Mouse (Mus musculus) lung, postnatal 0 days (tissue): ENCODE measurements around the gene Myo1e. TPM values are rescaled to one million over a fixed set of nuclear protein-coding genes. Genes with fewer than 3 reads are reported as not detected.

Experiments
- ATAC-seq: fragments of 200-750 bp; cut with Nextera tagmentation; 2 replicates; pipeline ENCODE4 v1.8.0; 2017; ENCODE audit warnings: moderate library complexity
- DNase-seq: peaks from one replicate; pipeline ENCODE4 v3.0.0-alpha.2; 2016; ENCODE audit warnings: low spot score
- H3K27ac ChIP-seq: fragments of 300-500 bp; sonication (generic); 2 replicates; pipeline ENCODE4 v1.5.1; 2014; ENCODE audit warnings: antibody characterized with exemption, mild to moderate bottlenecking, low read length, mixed read lengths
- H3K27me3 ChIP-seq: fragments of 300-500 bp; sonication (generic); replicated peaks from 2 replicates; pipeline ENCODE4 v1.6.1; 2014; ENCODE audit warnings: low read length, mixed read lengths; ENCODE audit not compliant: insufficient read depth
- H3K36me3 ChIP-seq: fragments of 300-500 bp; sonication (generic); 2 replicates; pipeline ENCODE4 v1.6.1; 2014; ENCODE audit warnings: low read length, mixed read lengths; ENCODE audit not compliant: insufficient read depth
- H3K4me1 ChIP-seq: fragments of 300-500 bp; sonication (generic); 2 replicates; pipeline ENCODE4 v1.6.1; 2014; ENCODE audit warnings: antibody characterized with exemption, low read depth, low read length, mixed read lengths; ENCODE audit not compliant: insufficient read depth
- H3K4me2 ChIP-seq: fragments of 300-500 bp; sonication (generic); replicated peaks from 2 replicates; pipeline ENCODE4 v1.6.1; 2014; ENCODE audit warnings: low read depth, mild to moderate bottlenecking, low read length, moderate library complexity, mixed read lengths
- H3K4me3 ChIP-seq: fragments of 300-500 bp; sonication (generic); 2 replicates; pipeline ENCODE4 v1.5.1; 2014; ENCODE audit warnings: low read depth, low read length
- H3K9ac ChIP-seq: fragments of 300-500 bp; sonication (generic); replicated peaks from 2 replicates; pipeline ENCODE4 v1.6.1; 2014; ENCODE audit warnings: low read depth, mild to moderate bottlenecking
- H3K9me3 ChIP-seq: fragments of 300-500 bp; sonication (generic); 2 replicates; pipeline ENCODE4 v1.6.1; 2016; ENCODE audit warnings: low read length, mixed read lengths
- CTCF ChIP-seq: IDR thresholded peaks from 2 replicates; pipeline ENCODE4 v1.5.1; 2016; ENCODE audit warnings: antibody characterized with exemption, mild to moderate bottlenecking
- EP300 ChIP-seq: IDR thresholded peaks from 2 replicates; pipeline ENCODE4 v1.6.1; 2016; ENCODE audit warnings: antibody characterized with exemption, mild to moderate bottlenecking, control low read depth
- WGBS: fragments of 180-500 bp; shearing (Covaris S2); extraction: QIAGEN DNeasy Blood & Tissue Kit; methylation state at CpG from one replicate; pipeline ENCODE4 v1.1.7; 2014; 5-methylcytosine and 5-hydroxymethylcytosine counted together
- polyA plus RNA-seq: library from polyadenylated mRNA; unstranded; fragments of >200 nt; fragmentation: Nextera tagmentation; extraction: Ambion mirVana; gene quantifications from 2 replicates; pipeline ENCODE4 v1.2.1, GENCODE M21; 2015

Myo1e gene
- polyA plus RNA-seq, 1 experiment from 2014 or later, result 36.0 TPM

GRCm38 (mm10) chr9:70229823-70230222, 22.7 kb downstream of the Myo1e start:
- H3K27me3 ChIP-seq, result no peaks in the 10 kb centered on the region
- DNase-seq, result peak; percentile 90
- H3K4me1 ChIP-seq, result peaks cover 5% of the 10 kb centered on the region; the same call in 1 of the 2 replicates
- no peak overlapping the region for H3K4me3 ChIP-seq
- no peaks in the 10 kb centered on the region for H3K9me3 ChIP-seq
- no peak overlapping the region for H3K9ac ChIP-seq
- H3K27ac ChIP-seq, result peak overlapping the region; percentile 70; the same call in 1 of the 2 replicates
- 46% methylated on average over 8 of the region's 8 CpGs for WGBS
- H3K4me2 ChIP-seq, result no peak overlapping the region
- peak; percentile 98 for ATAC-seq
- TF ChIP-seq CTCF (no peak; the same call in 1 of the 2 replicates), EP300 (peak; percentile 85)
- H3K36me3 ChIP-seq, result no peaks in the 10 kb centered on the region

DNA sequence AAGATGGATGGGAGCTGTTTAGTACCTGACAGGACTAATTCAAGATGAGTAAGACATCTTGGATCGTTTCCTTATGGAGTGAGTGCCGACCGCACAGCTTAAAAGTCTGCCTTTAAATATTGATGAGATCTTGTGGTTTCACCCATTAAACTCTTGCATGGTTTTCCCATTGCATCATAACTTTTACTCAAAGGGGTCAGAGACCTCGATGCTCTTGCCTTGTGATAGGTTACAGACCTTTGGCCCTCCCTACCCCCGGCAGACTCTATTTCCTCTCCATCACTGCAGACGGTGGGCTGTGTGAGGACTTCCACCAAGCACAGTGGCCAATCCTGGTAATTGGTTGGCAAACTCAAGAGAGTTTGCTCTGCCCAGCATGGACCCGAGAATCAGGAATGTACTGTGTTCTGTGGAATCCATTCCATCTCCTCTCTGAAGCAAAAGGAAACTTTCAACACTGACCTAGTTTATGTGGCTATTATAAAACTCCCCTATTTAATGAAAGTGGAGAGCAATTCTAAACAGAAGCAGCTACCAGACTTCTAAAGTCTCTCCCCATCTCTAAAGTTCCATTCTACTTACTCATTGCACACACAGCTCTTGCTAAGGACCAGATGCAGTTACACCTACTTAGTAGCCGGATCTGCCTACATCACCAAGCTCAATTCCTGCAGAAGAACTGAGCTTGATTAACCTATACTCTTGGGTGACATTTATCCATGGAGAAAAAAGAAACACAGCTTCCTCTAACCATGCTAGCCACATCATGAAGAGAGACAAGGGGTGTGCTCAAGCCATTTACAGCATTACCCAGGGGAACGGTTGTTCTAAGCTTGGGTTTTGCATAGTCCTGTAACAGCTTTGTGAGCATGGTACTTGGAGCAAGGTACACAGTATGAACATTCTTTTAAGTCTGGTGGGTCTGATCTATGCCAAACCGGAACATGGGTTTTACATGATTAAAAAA, 25.2 kb downstream of the Myo1e start:
- H3K4me2 ChIP-seq, result no peak overlapping the region
- ATAC-seq, result no peak
- H3K36me3 ChIP-seq, result no peaks in the 10 kb centered on the region
- no peaks in the 10 kb centered on the region for H3K27me3 ChIP-seq
- H3K27ac ChIP-seq, result no peak overlapping the region; the same call in 1 of the 2 replicates
- peaks cover 15% of the 10 kb centered on the region; the same call in 1 of the 2 replicates for H3K4me1 ChIP-seq
- H3K9ac ChIP-seq, result no peak overlapping the region
- no peak overlapping the region for H3K4me3 ChIP-seq
- H3K9me3 ChIP-seq, result no peaks in the 10 kb centered on the region
- 69% methylated on average over 10 of the region's 10 CpGs for WGBS
- TF ChIP-seq CTCF (no peak), EP300 (no peak)
- no peak for DNase-seq

DNA sequence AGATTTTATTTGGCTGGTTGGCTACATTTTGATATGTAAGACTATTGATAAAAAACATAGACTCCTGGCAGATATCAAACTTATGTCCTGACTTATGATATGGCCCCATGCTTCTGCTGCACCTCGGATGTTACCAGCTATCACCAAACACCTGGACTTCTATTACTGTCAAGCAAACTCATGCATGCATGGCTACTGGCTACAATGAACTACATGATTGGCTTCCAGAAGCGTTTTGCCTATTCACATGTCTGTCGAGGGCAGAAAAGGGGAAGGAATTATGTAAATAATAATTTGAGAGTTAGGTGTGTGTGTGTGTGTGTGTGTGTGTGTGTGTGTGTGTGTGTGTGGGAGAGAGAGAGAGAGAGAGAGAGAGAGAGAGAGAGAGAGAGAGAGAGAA, 30.0 kb downstream of the Myo1e start:
- no peak overlapping the region for H3K9ac ChIP-seq
- peaks cover 44% of the 10 kb centered on the region for H3K4me1 ChIP-seq
- no peak for ATAC-seq
- DNase-seq, result no peak
- H3K36me3 ChIP-seq, result no peaks in the 10 kb centered on the region
- no peak for TF ChIP-seq CTCF
- TF ChIP-seq EP300, result no peak
- H3K4me3 ChIP-seq, result no peak overlapping the region
- H3K27me3 ChIP-seq, result no peaks in the 10 kb centered on the region
- no peak overlapping the region for H3K4me2 ChIP-seq
- no peaks in the 10 kb centered on the region for H3K9me3 ChIP-seq
- H3K27ac ChIP-seq, result no peak overlapping the region
- 24% methylated on average over 3 of the region's 3 CpGs for WGBS

GRCm38 (mm10) chr9:70237561-70237960, 30.4 kb downstream of the Myo1e start:
- no peaks in the 10 kb centered on the region for H3K36me3 ChIP-seq
- H3K4me1 ChIP-seq, result peaks cover 47% of the 10 kb centered on the region
- 2% methylated on average over 2 of the region's 2 CpGs for WGBS
- DNase-seq (peak; percentile 86), ATAC-seq (peak; percentile 70)
- TF ChIP-seq EP300 (peak; percentile 94), CTCF (no peak)
- H3K9ac ChIP-seq, result no peak overlapping the region
- H3K9me3 ChIP-seq, result no peaks in the 10 kb centered on the region
- no peaks in the 10 kb centered on the region for H3K27me3 ChIP-seq
- no peak overlapping the region for H3K4me3 ChIP-seq
- H3K27ac ChIP-seq, result peak overlapping the region; percentile 79
- peak overlapping the region; percentile 22; the same call in 1 of the 2 replicates for H3K4me2 ChIP-seq

- no peaks in the 10 kb centered on the region for H3K9me3 ChIP-seq
- H3K4me3 ChIP-seq, result no peak overlapping the region
- ATAC-seq, result no peak
- H3K4me1 ChIP-seq, result peaks cover 52% of the 10 kb centered on the region
- H3K27ac ChIP-seq, result peak overlapping the region; percentile 79
- no peak for TF ChIP-seq CTCF
- TF ChIP-seq EP300, result no peak
- DNase-seq, result no peak
- no peak overlapping the region for H3K9ac ChIP-seq
- WGBS, result 66% methylated on average over 6 of the region's 6 CpGs
- no peaks in the 10 kb centered on the region for H3K36me3 ChIP-seq
- no peak overlapping the region for H3K4me2 ChIP-seq
- H3K27me3 ChIP-seq, result no peaks in the 10 kb centered on the region
Observed at GRCm38 (mm10) chr9:70238391-70238790, 31.2 kb downstream of the Myo1e start.

- Histone ChIP-seq H3K36me3 (no peaks in the 10 kb centered on the region), H3K9ac (no peak overlapping the region), H3K27ac (no peak overlapping the region), H3K4me3 (no peak overlapping the region), H3K27me3 (no peaks in the 10 kb centered on the region), H3K4me1 (peaks cover 55% of the 10 kb centered on the region), H3K9me3 (no peaks in the 10 kb centered on the region), H3K4me2 (no peak overlapping the region)
- DNase-seq, result no peak
- ATAC-seq, result no peak
- no peak for TF ChIP-seq CTCF
- no peak for TF ChIP-seq EP300
- 64% methylated on average over 3 of the region's 3 CpGs for WGBS
Observed at GRCm38 (mm10) chr9:70239229-70239628, 32.1 kb downstream of the Myo1e start.
